In genomic region chr9:21926784-21927183, GRCm38 (mm10) we compare ENCODE assay signal across 8 mouse cellular contexts. TPM values are rescaled to one million over a fixed set of nuclear protein-coding genes. Genes with fewer than 3 reads are reported as not detected.
DNase-seq lines count a peak whose midpoint lies in the region; ATAC-seq and TF ChIP-seq lines count a peak whose summit lies in the region.

No protein-coding gene starts in this region.

- peaks cover 11% of the 10 kb centered on the region for H3K4me1 ChIP-seq in forebrain, embryonic 15.5 days
- peaks cover 45% of the 10 kb centered on the region for H3K4me1 ChIP-seq in liver, embryonic 13.5 days (replicated peaks)
- H3K4me1 ChIP-seq in olfactory bulb, adult 2 months (ENCODE audit: control insufficient read depth, insufficient read depth, low read length), result peaks cover 9% of the 10 kb centered on the region

- H3K9ac ChIP-seq in forebrain, embryonic 15.5 days (replicated peaks), result peak overlapping the region; percentile 71
- peak overlapping the region; percentile 59 for H3K9ac ChIP-seq in liver, embryonic 13.5 days

- TF ChIP-seq POLR2A in olfactory bulb, adult 2 months (IDR thresholded peaks at IDR 0.05; ENCODE audit: insufficient read depth, low read depth, low read length), result no peak

- no peaks in the 10 kb centered on the region for H3K9me3 ChIP-seq in forebrain, embryonic 15.5 days
- H3K9me3 ChIP-seq in liver, embryonic 13.5 days (replicated peaks), result no peaks in the 10 kb centered on the region

- no peaks in the 10 kb centered on the region for H3K36me3 ChIP-seq in C2C12 (ENCODE audit: control insufficient read depth, insufficient read depth)
- H3K36me3 ChIP-seq in forebrain, embryonic 15.5 days, result no peaks in the 10 kb centered on the region
- peaks cover 1% of the 10 kb centered on the region; the same call in 1 of the 2 replicates for H3K36me3 ChIP-seq in liver, embryonic 13.5 days

- peak overlapping the region; percentile 69 for H3K4me2 ChIP-seq in forebrain, embryonic 15.5 days (replicated peaks)
- peak overlapping the region; percentile 59 for H3K4me2 ChIP-seq in liver, embryonic 13.5 days

- peak; percentile 31 for DNase-seq in 3T3-L1 (ENCODE audit: low read depth, low spot score)
- no peak for DNase-seq in liver, embryonic 13.5 days
- DNase-seq in B cell, adult 2 months, result no peak
- no peak for DNase-seq in right cerebral cortex, postnatal 4 days
- DNase-seq in right cerebral cortex, postnatal 10 days (ENCODE audit: low spot score in 2 of 2), result no peak

- 0 out of 2 replicates have a peak, but pooled peaks have one; percentile 3 for ATAC-seq in forebrain, embryonic 15.5 days (replicated peaks)
- ATAC-seq in liver, embryonic 13.5 days (ENCODE audit: low read depth), result no peak

- H3K79me3 ChIP-seq in C2C12 (ENCODE audit: low read depth), result peaks cover 2% of the 10 kb centered on the region

- peak overlapping the region; percentile 80 for H3K27ac ChIP-seq in forebrain, embryonic 15.5 days (replicated peaks)
- H3K27ac ChIP-seq in liver, embryonic 13.5 days, result 0 out of 2 replicates have a peak overlapping the region, but pooled peaks have one; percentile 15
- peak overlapping the region; percentile 16 for H3K27ac ChIP-seq in olfactory bulb, adult 2 months (ENCODE audit: insufficient read depth, low read depth, low read length)

- peaks cover 16% of the 10 kb centered on the region for H3K79me2 ChIP-seq in C2C12 (ENCODE audit: control insufficient read depth, insufficient read depth)

- WGBS in forebrain, embryonic 15.5 days, result under 1% methylated on average over 6 of the region's 6 CpGs
- WGBS in liver, embryonic 13.5 days (ENCODE audit: insufficient replicate concordance), result 3% methylated on average over 6 of the region's 6 CpGs
- under 1% methylated on average over 6 of the region's 6 CpGs for WGBS in olfactory bulb, adult 2 months

- H3K27me3 ChIP-seq in C2C12 (ENCODE audit: control insufficient read depth, insufficient read depth, insufficient read length), result no peaks in the 10 kb centered on the region
- H3K27me3 ChIP-seq in forebrain, embryonic 15.5 days, result no peaks in the 10 kb centered on the region
- H3K27me3 ChIP-seq in liver, embryonic 13.5 days, result no peaks in the 10 kb centered on the region

- H3K4me3 ChIP-seq in C2C12 (ENCODE audit: insufficient read depth, poor library complexity, severe bottlenecking), result peak overlapping the region; percentile 42
- peak overlapping the region; percentile 54 for H3K4me3 ChIP-seq in forebrain, embryonic 15.5 days
- peak overlapping the region; percentile 57 for H3K4me3 ChIP-seq in liver, embryonic 13.5 days (replicated peaks)
- peak overlapping the region; percentile 63 for H3K4me3 ChIP-seq in olfactory bulb, adult 2 months (ENCODE audit: insufficient read depth, low read depth, low read length)

- TF ChIP-seq CTCF in C2C12 (IDR thresholded peaks at IDR 0.05; ENCODE audit: control insufficient read depth, insufficient read depth, insufficient read length), result no peak
- no peak for TF ChIP-seq CTCF in olfactory bulb, adult 2 months (IDR thresholded peaks at IDR 0.05; ENCODE audit: insufficient read depth, low read depth, low read length)

- H3ac ChIP-seq in C2C12 (ENCODE audit: control insufficient read depth, insufficient read length, low read depth), result peak overlapping the region; percentile 53

TF ChIP-seq in C2C12, 6 proteins besides CTCF, POLR2A, EP300 and RAD21:
- TF ChIP-seq MYOD1 (IDR thresholded peaks at IDR 0.05; ENCODE audit: control insufficient read depth, insufficient read length, low read depth) (no peak), FOSL1 (IDR thresholded peaks at IDR 0.05; ENCODE audit: insufficient read depth, low read length, poor library complexity, severe bottlenecking) (no peak), CEBPB (IDR thresholded peaks at IDR 0.05; ENCODE audit: low read depth) (no peak), USF1 (IDR thresholded peaks at IDR 0.05; ENCODE audit: low read depth) (no peak), MYOG (IDR thresholded peaks at IDR 0.05; ENCODE audit: control insufficient read depth, extremely low read depth, insufficient read length) (no peak), MAX (IDR thresholded peaks at IDR 0.05) (no peak)

RNA-seq across cellular contexts. Expression of gene Ccdc159, which starts 0.5 kb away (rescaled TPM):
- polyA plus RNA-seq in C2C12 (2012; fragmentation: generic; extraction: Trizol), result 1.1 TPM
- polyA plus RNA-seq in forebrain, embryonic 15.5 days (2015; fragmentation: Nextera tagmentation; extraction: Ambion mirVana), result 7.5 and 8.8 TPM in 2 replicates
- 1.0 and 1.2 TPM in 2 replicates for polyA plus RNA-seq in liver, embryonic 13.5 days (2015; fragmentation: Nextera tagmentation; extraction: Ambion mirVana)
- polyA plus RNA-seq in olfactory bulb, adult 2 months (2012; ENCODE audit: insufficient read depth, insufficient read length, low replicate concordance, missing spikeins), result not detected in 2 replicates

RNA-seq across cellular contexts. Expression of gene Tmem205, which starts 0.6 kb away (rescaled TPM):
- 17.2 TPM for polyA plus RNA-seq in C2C12 (2012; fragmentation: generic; extraction: Trizol)
- polyA plus RNA-seq in forebrain, embryonic 15.5 days (2015; fragmentation: Nextera tagmentation; extraction: Ambion mirVana), result 53.5 and 53.7 TPM in 2 replicates
- polyA plus RNA-seq in liver, embryonic 13.5 days (2015; fragmentation: Nextera tagmentation; extraction: Ambion mirVana), result 49.5 and 57.2 TPM in 2 replicates
- polyA plus RNA-seq in olfactory bulb, adult 2 months (2012; ENCODE audit: insufficient read depth, insufficient read length, low replicate concordance, missing spikeins), result not detected in 2 replicates

RNA-seq across cellular contexts. Expression of gene Rab3d, which starts 8.8 kb away (rescaled TPM):
- 12.2 TPM for polyA plus RNA-seq in C2C12 (2012; fragmentation: generic; extraction: Trizol)
- polyA plus RNA-seq in forebrain, embryonic 15.5 days (2015; fragmentation: Nextera tagmentation; extraction: Ambion mirVana), result 33.3 and 33.8 TPM in 2 replicates
- 6.6 and 8.4 TPM in 2 replicates for polyA plus RNA-seq in liver, embryonic 13.5 days (2015; fragmentation: Nextera tagmentation; extraction: Ambion mirVana)
- polyA plus RNA-seq in olfactory bulb, adult 2 months (2012; ENCODE audit: insufficient read depth, insufficient read length, low replicate concordance, missing spikeins), result not detected in 2 replicates

RNA-seq across cellular contexts. Expression of gene Plppr2, which starts 10.0 kb away (rescaled TPM):
- 11.6 TPM for polyA plus RNA-seq in C2C12 (2012; fragmentation: generic; extraction: Trizol)
- polyA plus RNA-seq in forebrain, embryonic 15.5 days (2015; fragmentation: Nextera tagmentation; extraction: Ambion mirVana), result 71.9 and 73.0 TPM in 2 replicates
- polyA plus RNA-seq in liver, embryonic 13.5 days (2015; fragmentation: Nextera tagmentation; extraction: Ambion mirVana), result 0.99 and 1.4 TPM in 2 replicates
- not detected in 2 replicates for polyA plus RNA-seq in olfactory bulb, adult 2 months (2012; ENCODE audit: insufficient read depth, insufficient read length, low replicate concordance, missing spikeins)

RNA-seq across cellular contexts. Expression of gene Swsap1, which starts 28.8 kb away (rescaled TPM):
- 8.7 TPM for polyA plus RNA-seq in C2C12 (2012; fragmentation: generic; extraction: Trizol)
- 9.3 and 12.1 TPM in 2 replicates for polyA plus RNA-seq in forebrain, embryonic 15.5 days (2015; fragmentation: Nextera tagmentation; extraction: Ambion mirVana)
- polyA plus RNA-seq in liver, embryonic 13.5 days (2015; fragmentation: Nextera tagmentation; extraction: Ambion mirVana), result 2.1 and 2.6 TPM in 2 replicates
- not detected in 2 replicates for polyA plus RNA-seq in olfactory bulb, adult 2 months (2012; ENCODE audit: insufficient read depth, insufficient read length, low replicate concordance, missing spikeins)

Comparison
In these comparisons a context has a peak if more than half of its experiments do, and no peak if none do; other contexts are left out.
1. H3K27ac ChIP-seq: peak in every context shown above with its lines; median percentile 80 in forebrain, embryonic 15.5 days; 16 in olfactory bulb, adult 2 months; 15 in liver, embryonic 13.5 days.
2. RNA of gene Tmem205, which starts 0.6 kb away (polyA plus RNA-seq): 49.5 to 57.2 TPM in liver, embryonic 13.5 days, 53.5 to 53.7 TPM in forebrain, embryonic 15.5 days and 17.2 TPM in C2C12 (single experiment); not detected in olfactory bulb, adult 2 months; every median in the first group is over 10 times any median in the second.
3. Peak in every context shown above with its lines, with median percentiles within 50 percentile points of each other: H3K4me3 ChIP-seq.